Mouse (Mus musculus): ENCODE data around the gene Ctns.

Ctns gene

DNA sequence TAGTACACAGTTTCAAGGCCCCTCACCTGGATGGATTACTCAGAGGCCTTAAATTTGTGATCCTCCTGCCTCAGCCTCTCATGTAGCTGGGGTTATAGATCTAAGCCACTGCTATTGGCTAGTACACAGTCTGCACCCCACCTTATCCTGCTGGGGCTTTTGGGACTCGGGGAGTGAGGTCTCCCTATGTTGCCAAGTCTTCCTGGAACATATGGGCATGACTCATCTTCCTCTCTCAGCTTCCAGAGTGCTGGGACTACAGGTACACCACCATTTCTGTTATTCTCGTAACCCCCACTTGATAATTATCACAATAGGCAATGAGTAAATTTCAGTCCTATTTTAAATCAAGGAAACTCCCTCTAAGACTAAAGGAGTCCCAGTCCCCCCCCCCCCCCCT, 4.4 kb downstream of the Ctns start:
- in situ Hi-C loops (cut with MboI) = no loop called here

DNA sequence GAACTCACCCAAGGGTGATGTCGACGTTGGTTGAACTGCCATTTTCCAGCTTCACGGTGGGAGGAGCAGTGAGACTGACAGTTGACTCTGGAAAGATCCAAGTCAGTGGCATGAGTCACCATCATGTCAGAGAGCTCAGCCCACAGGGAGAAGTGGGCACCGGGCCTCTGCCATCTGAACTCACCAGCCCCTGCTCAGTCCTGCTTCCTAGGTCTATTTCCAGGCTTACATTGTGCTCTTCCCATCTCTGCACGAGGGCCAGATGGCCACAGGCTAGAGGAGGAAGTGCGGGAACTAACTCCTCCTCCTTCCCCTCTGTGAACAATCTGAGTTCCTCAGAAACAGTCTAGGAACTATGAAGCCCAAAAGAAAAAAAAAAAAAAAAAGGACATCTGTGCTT, 5.8 kb downstream of the Ctns start:
- in situ Hi-C loops (cut with MboI) = no loop called here

DNA sequence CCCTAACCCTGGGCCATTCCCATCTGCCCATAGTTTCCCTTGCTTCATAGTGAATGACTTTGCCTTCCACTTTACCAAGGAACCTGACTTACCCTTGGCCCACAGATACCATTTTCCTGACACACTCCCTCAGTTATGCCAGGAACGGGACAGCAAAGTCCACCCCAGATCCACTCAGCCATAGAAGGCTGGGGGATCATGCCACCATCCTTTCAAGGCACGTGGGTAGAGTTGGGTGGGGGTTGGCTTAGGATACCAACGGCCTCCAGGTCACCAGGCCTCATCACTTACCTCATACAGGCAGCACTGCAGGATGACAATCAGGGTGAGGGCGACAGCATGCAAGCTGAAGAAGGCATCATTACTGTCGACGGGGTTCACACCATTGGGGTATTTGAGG, 11.6 kb downstream of the Ctns start:
- in situ Hi-C loops (cut with MboI) = no loop called here

DNA sequence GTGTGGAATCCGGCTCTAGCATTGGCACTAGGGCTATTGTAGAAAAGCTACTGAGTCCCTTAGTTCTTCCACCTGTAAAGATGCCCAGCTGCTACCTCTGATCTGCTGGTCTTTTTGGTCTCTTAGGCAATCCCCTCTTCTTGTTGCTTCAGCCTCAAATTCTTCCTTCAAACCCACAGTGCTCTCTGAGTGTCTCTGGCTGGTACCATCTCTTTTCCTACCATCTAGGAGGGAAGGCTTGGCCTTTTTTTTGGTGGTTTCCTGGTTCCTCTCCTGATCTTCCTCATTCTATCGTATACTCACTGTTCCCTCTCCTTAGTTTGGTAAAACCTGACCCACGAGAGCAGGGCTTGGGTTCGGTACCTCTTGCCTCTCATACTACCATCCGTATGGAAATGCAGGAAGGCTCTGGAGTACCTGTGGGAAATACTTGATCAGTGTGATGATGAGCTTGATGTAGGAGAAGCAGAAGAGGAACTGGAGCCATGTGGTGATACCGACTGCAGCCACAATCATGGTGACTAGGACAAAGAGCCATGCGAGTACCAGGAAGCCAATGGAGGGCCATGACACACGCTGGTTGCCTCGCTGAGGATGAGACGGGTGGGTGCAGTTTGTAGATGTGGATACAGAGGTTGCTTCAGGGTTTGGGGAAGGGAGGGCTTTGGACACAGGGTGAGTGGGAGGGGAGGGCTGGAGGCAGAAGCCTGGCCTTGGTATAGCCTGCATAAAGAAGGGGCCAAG, 12.8 kb downstream of the Ctns start:
- in situ Hi-C loops (cut with MboI) = no loop called here

DNA sequence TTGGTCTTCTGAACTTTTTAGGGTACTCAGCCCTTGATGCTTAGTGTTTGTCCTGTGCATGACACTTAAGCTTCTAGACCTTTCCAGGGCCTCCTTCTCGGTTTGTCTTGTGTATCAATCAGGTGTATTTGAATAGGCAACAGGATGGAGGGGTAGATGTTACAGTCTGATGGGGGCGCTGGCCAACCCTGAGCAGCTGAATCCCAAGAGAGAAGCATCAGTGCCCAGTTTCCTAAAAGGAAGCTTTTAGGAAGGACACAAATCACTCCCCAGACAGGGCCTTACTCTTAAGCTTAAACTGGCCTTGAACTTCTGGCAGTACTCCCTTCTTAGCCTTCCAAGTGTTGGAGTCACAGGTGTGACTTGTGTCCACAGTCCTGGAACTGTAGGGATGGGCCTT, 20.9 kb downstream of the Ctns start:
- in situ Hi-C loops (cut with MboI) = no loop called here

DNA sequence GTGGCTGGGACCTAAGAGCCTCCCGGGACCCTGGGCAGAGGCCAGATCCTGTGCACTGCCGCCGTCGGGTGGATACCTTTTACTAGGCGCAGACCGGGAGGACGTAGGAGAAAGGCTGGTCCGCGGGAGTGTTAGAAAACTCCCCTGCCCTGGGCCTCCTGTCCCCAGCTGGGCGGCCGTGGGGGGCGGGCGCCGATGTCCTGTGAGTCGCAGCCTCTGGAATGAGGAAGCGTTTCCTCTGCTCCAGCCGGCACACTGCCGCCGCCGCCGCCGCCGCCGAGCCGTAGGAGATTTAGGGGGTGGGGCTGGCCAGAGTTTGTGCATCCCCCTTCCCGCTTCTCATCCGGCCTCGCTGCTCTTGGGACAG, 21.4 kb downstream of the Ctns start:
- in situ Hi-C loops (cut with MboI) = no loop called here

DNA sequence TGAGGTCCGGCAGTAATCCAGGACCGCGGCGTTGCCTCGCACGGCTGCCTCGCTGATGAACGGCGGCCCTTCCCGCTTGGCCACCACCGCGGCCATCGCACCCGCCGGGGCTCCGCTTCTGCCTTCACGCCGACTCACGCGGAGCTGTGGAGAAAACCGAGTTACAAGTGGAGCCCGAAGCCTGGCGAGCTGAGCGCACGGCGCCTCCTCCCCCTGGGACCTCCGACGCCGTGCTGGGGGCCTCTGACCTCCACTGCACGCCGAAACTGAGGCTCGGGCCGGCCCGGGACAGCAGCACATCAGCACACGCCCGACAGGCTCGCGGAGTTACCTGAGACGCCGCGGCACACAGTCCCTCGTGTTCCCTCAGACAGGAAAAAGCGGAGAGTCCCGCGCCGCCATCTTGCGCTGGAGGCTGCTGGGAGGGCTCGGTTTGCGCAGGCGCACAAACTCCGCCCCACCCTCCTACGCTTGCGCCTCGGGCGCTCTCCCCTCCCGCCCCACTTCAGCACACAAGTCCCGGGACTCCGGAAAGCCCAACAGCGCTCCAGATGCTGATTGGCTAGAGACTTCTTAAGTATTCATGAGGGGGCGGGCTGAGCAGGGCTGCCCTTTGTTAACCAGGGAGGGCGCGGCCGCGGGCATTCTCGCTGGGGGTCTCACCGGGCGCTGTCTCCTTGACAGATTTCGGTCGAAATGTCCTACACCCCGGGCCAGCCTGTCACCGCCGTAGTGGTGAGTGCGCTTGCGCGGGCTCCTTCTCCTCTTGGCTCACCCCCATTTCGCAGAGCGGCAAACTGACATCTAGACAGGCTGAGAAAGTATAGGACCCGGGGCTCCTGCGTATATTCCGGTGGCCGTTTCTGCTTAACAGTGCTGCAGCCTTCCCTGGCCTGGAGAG, 22.0 kb downstream of the Ctns start, which contains the start of the genes Emc6 and Tax1bp3:
Emc6 (minus strand) TSS at position 430 of the 901 bp plus-strand sequence.
Tax1bp3 (plus strand) TSS at position 476 of the 901 bp plus-strand sequence.
- in situ Hi-C loops (cut with MboI) = no loop called here

DNA sequence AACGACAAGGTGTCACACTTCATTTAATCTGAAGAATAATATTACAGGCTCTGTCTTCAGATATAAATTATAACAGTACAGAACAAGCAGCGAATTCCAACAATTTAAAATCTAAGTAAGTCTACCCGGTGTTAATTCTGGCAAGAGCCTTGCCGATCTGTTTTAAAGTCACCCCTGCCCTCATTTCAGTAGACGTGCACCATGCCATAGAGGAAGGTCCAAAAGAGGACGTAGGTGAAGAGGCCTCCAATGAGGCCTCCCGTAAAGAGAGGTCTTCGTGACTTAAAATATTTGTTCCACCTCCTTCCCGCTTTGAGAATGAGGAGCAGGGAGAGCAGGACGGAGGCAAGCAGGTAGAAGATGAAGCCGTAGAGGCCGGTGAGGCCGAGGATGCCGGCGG, 22.7 kb downstream of the Ctns start:
- in situ Hi-C loops (cut with MboI) = no loop called here

DNA sequence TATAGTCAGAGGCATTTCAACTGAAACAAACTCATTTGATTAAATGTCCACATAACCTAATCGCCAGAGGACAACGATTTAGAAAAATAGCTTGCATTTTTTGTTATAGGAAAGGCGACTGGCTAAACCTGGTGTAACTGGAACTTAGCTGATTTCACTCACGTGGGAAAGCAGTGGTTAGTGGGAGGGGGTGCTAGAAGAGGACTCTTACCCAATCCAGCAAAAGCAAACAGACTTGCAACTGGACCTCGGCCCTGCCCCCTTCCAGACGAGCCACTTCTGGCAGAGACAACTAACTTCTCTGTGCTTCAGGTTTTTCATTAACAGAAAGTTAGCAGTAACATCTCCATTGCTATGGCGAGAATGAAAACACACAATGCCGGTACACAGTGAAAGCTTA, 23.2 kb downstream of the Ctns start:
- in situ Hi-C loops (cut with MboI) = no loop called here

DNA sequence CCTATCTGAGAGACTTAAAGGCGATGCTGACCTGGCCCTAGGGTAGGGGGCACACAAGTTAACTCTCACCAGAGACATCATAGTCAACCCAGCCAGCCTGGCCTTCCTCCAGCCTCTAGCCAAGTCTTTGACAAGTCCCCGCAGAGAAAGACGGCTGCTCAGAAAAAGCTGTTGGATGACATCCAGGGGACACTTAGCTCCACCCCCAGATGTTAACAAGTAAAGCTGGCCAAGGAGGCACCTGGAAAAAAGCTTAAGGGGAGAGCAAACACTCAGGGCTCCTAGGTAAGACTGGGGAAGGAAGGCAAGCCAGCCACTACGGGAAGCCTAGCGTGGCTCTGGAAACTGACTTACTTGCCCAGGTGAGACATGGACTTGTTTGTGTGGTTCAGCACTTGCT, 26.7 kb downstream of the Ctns start:
- in situ Hi-C loops (cut with MboI) = no loop called here

DNA sequence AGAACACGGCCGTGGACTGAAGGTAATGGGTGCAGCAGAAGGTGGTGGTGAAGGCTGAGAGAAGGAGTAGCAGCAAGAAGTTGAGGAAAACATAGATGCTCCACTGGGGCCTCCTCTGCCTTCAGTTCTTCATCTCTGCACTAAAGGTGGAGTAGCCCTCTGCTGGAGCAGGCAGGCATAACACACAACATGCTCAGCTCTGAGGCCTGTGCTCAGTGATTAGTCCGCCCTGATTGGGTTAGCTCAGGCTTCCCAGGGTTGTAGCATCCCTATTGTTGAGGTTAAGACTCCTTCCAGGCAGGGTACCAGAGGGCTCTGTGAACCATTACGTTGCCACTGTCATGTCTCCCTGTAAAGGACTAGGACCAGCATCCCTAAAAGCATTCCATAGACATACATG, 29.6 kb downstream of the Ctns start:
- in situ Hi-C loops (cut with MboI) = no loop called here

DNA sequence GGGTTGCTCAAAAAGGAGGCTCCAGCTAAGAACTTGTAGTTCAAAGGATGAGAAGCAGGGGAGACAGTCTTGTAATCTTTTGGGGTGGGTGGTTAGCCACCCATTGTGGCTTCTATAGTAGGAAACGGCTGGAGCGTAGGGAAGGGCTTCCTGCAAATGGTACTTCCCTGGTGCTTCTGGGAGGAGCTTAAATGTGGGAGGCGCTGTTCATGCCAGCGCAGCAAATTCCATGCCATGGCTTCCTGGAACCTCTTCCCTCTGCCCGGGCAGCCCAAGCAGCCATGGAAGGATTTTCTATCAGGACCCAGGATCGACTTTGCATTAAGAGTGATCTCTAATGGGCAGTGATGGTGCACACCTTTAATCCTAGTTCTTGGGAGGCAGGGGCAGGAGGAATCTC, 30.3 kb downstream of the Ctns start:
- in situ Hi-C loops (cut with MboI) = no loop called here

DNA sequence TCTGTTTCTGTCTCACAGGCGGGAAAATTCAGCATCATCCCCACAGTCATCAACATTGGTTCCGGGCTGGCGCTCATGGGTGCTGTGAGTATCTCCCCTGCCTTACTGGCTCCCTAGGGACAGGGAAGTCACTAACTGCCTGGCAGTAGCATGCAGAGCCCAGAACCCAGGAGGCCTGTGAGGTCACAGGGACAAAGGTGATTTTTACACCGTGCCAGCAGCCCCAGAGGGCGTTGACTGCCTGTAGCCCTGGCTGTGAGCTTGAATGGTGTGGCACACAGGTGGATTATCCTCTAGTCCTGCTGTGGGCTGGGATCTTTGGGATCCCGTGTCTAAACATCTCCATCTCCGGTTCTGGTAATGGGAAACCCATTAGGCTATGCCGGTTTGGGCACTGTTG, 30.8 kb downstream of the Ctns start:
- in situ Hi-C loops (cut with MboI) = no loop called here

DNA sequence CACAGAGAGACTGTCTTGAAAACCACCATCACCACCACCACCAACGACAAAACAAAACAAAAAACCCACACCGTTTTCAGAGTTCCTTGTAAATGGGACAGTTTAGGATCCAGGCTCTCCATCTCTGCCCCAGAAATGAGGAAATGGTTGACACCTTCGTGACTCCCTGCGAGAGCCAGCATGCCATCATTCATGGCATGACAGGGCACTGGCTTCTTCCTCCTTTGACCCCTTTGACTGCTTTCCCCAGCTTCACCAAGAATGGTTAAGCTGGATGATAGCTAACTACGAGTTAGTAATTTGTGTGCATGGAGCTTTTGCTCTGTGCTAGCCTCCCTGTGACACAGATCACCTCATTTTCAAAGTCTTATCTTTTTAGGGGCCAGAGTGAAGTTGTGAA, 36.6 kb downstream of the Ctns start:
- in situ Hi-C loops (cut with MboI) = no loop called here

DNA sequence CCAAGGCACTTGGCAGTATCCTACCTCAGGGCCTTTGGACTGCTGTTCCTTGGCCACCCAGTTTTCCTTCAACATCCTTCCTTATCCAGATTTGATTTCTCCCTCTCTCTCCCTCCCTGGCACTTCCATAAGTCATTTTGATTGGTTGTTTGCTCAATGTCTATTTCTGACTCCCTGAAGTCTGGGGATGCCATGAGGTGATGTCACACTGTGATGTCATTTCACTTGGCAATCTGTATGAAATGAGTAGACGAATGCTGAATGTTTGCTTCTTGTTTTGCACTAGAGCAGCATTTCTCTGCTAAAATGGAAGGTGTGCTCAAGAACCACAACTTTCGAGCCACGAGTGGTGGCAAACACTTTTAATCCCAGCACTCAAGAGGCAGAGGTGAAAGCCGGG, 37.2 kb downstream of the Ctns start:
- in situ Hi-C loops (cut with MboI) = no loop called here

DNA sequence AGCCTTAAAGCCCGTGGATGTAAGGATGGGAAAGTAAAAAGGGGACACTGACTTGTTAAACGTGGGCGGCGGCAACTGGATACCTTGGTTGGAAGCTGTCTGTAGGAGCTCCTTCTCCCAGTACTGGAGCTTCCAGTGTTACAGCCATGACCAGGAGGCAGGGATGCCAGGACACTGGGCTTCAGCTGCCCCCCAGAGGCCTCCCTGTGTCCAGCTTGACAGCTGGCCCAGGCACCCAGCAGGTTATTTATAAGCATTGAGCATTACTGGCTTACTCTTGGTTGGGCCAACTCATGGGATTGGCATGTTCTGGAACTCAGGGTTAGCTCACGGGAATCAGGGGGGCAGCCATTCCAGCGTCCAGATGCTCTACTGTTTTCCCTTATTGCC, 38.0 kb downstream of the Ctns start:
- in situ Hi-C loops (cut with MboI) = no loop called here

DNA sequence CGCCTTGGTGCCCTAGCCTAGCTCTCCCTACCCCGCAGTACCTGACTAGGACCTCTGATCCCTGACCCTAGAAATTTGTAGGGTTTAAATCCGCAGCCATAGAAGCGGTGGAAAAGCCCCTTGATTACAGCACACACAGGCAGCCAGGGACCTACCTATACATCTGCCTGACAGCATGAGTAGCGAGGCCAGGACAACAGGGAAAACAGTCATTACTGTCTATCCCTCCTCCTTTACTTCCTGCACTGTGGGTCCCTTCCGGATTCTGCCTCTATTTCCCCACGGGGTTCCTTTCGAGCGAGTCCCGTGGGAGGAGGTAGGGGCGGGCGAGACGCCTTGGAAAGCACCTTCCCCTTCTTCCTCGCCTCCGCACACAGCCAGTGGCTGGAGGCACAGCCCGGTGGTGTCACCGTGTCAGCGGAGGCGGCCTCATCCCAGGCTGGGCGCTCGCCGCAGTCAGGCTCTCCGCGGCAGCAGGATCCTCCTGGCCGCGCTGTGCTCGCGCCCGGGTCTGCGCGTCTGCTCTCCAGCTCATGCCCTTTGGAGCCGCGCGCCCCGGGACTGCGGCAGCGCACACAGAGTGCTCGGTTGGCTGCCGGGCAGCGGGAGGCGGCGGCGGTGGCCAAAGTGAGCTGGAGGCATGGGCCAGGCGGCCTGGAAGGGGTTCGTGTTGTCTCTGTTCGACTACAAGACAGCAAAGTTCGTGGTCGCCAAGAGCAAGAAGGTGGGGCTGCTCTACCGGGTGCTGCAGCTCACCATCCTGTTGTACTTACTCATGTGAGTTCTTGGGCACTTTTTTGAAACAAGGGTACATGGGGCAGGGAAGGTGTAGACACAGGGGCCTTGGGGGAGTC, 38.7 kb downstream of the Ctns start, which contains the start of gene P2rx5:
P2rx5 (plus strand) TSS at position 465 of the 854 bp plus-strand sequence.
- in situ Hi-C loops (cut with MboI) = no loop called here

DNA sequence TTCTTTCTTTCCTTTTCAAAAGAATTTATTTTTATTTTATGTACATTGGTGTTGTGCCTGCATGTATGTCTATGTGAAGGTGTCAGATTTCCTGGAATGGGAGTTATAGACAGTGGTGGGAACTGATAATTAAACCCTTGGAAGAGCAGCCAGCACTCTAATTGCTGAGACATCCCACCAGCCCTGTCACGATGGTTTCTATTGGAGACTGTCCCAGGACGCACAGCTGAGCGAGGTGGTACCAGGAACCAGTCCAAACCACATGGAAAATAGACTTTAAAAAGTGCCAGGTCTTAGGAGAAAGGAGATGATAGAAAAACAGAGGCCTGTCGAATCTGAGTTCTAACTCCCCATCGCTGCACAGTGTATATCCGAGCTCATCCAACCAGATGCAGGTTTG, 43.8 kb downstream of the Ctns start:
- in situ Hi-C loops (cut with MboI) = no loop called here

DNA sequence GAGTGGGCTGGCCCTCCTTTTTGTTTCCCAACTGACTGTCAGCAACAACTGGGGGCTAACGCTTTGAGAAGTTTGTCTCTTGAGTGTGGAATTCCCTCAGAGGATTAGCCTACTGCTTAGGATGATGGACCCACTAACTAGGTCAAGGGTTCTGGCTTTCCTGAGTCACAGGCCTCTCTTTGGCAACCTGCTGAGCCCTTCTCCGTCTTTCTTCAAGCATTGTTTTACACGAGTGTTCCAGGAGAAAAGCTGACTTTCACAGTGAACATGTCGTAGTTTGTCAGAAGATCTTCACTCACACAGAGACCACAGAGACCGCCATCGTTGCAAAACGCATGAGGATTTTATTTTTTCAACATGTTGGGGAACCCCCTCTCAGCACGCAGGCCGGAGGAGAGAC, 50.6 kb downstream of the Ctns start:
- in situ Hi-C loops (cut with MboI) = no loop called here

DNA sequence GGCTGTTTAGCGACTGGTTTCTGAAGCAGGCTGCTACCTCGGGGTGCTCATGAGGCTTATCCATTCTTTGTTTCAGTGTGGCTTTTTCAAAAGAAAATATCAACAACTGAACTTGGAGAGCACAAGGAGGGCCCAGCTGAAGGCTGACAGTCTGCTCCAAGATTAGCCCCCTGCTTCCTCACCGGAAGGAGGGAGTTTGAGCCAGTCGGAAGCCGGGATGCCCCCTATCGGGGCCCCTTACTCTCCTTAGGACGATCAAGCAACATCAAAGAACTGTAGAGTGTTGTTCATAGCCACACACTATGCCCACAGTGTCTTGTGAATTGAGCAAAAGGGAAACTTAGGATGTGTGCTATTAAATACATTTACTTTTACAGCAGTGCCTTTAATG, 51.9 kb downstream of the Ctns start:
- in situ Hi-C loops (cut with MboI) = no loop called here

DNA sequence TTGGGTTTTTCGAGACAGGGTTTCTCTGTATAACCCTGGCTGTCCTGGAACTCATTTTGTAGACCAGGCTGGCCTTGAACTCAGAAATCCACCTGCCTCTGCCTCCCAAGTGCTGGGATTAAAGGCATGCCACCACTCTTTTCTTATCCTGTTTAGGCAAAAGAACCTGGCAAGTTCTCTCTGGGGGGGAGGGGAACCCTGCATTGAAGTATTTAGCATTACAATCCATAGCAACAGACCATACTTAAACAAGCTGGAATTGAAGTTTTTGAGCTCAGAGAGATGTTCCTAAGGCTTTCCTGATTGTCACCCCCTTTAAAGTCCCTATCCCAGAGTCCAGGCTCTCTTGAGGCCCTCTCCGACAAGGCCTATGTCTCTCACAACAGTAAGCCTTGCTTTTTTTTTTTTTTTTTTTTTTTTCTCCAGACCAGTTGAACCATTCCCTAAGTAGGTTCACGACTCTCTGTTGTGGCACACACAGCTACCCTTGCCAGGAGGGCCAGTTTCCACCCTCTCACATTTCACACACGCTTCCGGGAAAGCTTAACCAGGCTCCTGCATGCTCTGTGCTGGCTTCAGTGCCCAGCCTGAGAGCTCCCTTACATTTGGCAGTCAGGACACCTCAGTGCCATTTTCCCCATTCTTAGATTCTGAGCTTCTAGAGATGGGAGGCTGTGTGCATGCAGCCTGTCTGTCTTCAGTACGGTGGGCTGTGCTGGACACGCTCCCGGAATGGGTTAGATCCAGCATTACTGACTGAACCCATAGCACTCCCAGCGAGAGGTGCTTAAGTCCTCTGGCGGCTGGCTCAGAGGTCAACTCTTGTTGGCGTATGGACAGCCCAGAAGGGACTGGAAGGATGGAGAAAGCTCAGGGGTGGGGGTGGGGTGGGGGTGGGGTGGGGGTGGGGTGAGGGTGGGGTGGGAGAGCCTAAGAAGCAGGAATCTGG, 52.5 kb downstream of the Ctns start:
- in situ Hi-C loops (cut with MboI) = no loop called here
